Mouse (Mus musculus) stomach, postnatal 0 days (tissue): Measurements from ENCODE around the gene S1pr2.

Experiments
- CTCF ChIP-seq: IDR thresholded peaks from 2 replicates; pipeline ENCODE4 v1.5.1; 2016; ENCODE audit warnings: antibody characterized with exemption, low read depth, mild to moderate bottlenecking, moderate library complexity
- EP300 ChIP-seq: optimal IDR thresholded peaks from 2 replicates; pipeline ENCODE3; 2016; ENCODE audit warnings: antibody characterized with exemption

DNA sequence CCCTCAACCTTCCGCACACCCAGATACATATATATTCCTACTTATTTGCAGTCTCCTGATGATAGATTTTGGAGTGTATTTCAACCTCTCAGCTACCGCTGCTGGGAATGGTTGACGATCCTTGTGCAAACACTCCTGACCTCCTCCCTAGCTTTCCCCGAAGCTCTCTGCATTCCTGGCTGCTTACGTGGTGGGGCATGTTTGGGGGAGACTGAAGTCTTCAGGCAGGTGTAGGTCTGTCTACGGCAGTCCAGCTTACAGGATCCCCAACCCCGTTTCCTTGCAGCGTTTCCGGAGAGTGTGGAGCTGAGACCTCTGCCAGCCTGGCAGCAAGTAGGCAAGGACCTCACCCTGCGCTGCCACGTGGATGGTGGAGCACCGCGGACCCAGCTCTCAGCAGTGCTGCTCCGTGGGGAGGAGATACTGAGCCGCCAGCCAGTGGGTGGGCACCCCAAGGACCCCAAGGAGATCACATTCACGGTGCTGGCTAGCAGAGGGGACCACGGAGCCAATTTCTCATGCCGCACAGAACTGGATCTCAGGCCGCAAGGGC, 48.8 kb upstream of the S1pr2 start:
- TF ChIP-seq CTCF (no peak), EP300 (no peak)
